Mouse (Mus musculus) heart, postnatal 0 days (tissue): ENCODE measurements around the gene Klri2.

Source experiments
- CTCF ChIP-seq: IDR thresholded peaks from 2 replicates; pipeline ENCODE4 v1.5.1; 2016; ENCODE audit warnings: antibody characterized with exemption, control low read depth, low read depth
- EP300 ChIP-seq: IDR thresholded peaks from 2 replicates; pipeline ENCODE4 v1.6.1; 2016; ENCODE audit warnings: antibody characterized with exemption, low read depth

DNA sequence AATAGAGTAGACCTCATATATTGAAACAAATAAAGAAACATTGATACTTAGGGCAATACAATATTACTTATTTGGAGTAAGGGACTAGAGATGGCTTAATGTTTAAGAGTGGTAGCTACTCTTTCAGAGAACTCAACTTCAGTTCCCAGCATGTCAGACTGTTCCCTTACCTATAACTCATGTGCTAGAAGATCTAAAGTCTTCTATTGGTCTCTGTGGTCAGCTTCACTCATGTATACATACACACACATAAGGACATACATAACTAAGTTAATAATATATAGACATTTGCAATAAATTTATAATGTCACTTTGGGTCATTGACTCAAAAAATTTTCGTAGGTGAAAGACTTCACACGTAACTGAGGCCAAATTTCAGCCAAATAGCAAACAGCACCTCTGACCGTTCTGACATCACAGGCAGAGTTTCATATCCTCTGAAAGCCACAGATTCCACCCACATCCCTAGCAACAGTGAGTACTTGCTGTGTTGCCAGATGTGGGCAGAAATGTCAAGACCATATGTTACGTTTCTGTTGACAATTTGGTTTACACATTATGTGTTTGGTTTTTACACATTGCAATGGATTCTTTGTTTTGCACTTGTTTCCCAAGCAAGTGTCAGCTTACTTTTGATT is 6.9 kb upstream of the Klri2 start:
- TF ChIP-seq CTCF (no peak), EP300 (no peak)
